Mouse (Mus musculus): ENCODE measurements around the gene Vmn2r109. TPM values are rescaled to one million over a fixed set of nuclear protein-coding genes. Genes with fewer than 3 reads are reported as not detected.
"Not testable (repeated sequence)": the region's sequence is repeated elsewhere in the genome, so short reads cannot be mapped to it uniquely, and the experiment has no call there.

The Vmn2r109 gene
- total RNA-seq (2012; rRNA removed) (not detected in 2 replicates), total RNA-seq (2014; rRNA removed) (not detected in 2 replicates), polyA plus RNA-seq (2012; ENCODE audit: insufficient read length, low read depth) (not detected in 2 replicates)

DNA sequence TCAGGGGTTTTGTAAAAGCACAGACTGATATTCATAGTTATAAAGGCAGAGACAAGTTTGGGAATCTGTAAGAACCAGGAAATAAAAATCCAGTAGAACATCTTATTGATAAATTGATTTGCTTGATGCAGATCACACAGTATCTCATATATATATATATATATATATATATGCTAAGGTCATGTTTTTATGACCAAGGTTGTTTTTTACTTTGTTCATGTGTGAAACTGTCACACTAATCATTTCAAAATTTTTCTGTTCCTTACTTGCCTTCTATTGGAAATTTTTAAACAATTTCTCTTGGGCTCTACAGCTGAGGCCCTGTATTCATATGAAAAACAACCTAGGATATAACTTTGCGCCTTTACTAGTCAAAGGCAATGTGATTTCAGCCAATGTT lies at the start of gene Vmn2r109:
TSS of gene Vmn2r109 (minus strand) at position 101 of the 400 bp plus-strand sequence.
- Histone ChIP-seq H3K4me2 (ENCODE audit: insufficient read depth, low read depth, poor library complexity, severe bottlenecking) (no peak within 1 kb of the TSS), H3K9ac (ENCODE audit: insufficient read depth, low read depth) (no peak within 1 kb of the TSS), H3K79me2 (replicated peaks; ENCODE audit: control insufficient read depth, extremely low read depth, insufficient read depth, poor library complexity, severe bottlenecking) (no peaks in the 10 kb centered on the region), H3K4me3 (replicated peaks in 1 of 3; ENCODE audit: low read depth in 2 of 3, low read length in 2 of 3, poor library complexity in 1 of 3) (no peak within 1 kb of the TSS), H3K27ac (ENCODE audit: insufficient read depth, low read depth) (no peak within 1 kb of the TSS), H3K9me3 (replicated peaks; ENCODE audit: low read length) (no peaks in the 10 kb centered on the region), H3K4me1 (ENCODE audit: control insufficient read depth in 1 of 2, insufficient read depth in 2 of 2) (no peaks in the 10 kb centered on the region), H3K27me3 (replicated peaks) (no peaks in the 10 kb centered on the region), H3K36me3 (replicated peaks in 1 of 2; ENCODE audit: control insufficient read depth in 1 of 2, insufficient read depth in 1 of 2, low read length in 1 of 2) (no peaks in the 10 kb centered on the region)
- TF ChIP-seq KAT2A (IDR thresholded peaks at IDR 0.05; ENCODE audit: insufficient replicate concordance, low read length): no peak
- TF ChIP-seq ZNF384 (IDR thresholded peaks at IDR 0.05; ENCODE audit: low read depth, low read length): no peak
- TF ChIP-seq MAZ (IDR thresholded peaks at IDR 0.05; ENCODE audit: low read depth, low read length): no peak
- TF ChIP-seq BHLHE40 (IDR thresholded peaks at IDR 0.05; ENCODE audit: low read depth, low read length): no peak
- no peak for TF ChIP-seq ZMIZ1 (IDR thresholded peaks at IDR 0.05; ENCODE audit: low read depth, low read length)
- TF ChIP-seq ETS1 (conservative IDR thresholded peaks at IDR 0.05; ENCODE audit: low read depth, low read length): no peak
- no peak for TF ChIP-seq EP300 (IDR thresholded peaks at IDR 0.05; ENCODE audit: low read length)
- no peak for TF ChIP-seq MAX (IDR thresholded peaks at IDR 0.05; ENCODE audit: low read length)
- no peak for TF ChIP-seq MEF2A (IDR thresholded peaks at IDR 0.05; ENCODE audit: borderline replicate concordance, low read depth, low read length)
- no peak for TF ChIP-seq TBP (conservative IDR thresholded peaks at IDR 0.05; ENCODE audit: low read depth, low read length)
- no peak for DNase-seq (ENCODE audit: extremely low read depth)
- dilution Hi-C loops (cut with MboI; ENCODE audit: extremely low pct_ligation_motif_present, extremely low pct_unique_long_range_greater_than_20kb, low sequenced_read_pairs): no loop called here
- in situ Hi-C loops (cut with MboI; ENCODE audit: low pct_ligation_motif_present, low pct_unique_long_range_greater_than_20kb, low sequenced_read_pairs): no loop called here

DNA sequence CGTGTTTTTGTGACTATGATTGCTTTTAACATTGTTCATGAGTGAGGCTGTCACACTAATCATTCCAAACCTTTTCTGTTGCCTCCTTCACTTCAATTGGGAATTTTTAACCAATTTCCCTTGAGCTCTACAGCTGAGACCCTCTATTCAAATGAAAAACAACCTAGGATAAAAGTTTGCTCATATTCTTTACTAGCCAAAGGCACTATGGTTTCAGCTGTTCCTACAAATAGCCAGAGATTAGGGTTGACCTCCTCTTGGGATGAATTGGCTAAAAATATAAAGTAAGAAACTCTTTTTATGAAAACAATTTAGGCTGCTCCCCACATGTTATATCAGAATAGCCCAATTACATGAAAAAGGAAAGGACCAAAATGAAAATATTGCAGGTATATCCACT lies 31.8 kb upstream of the Vmn2r109 start, which contains the start of gene Vmn2r110:
TSS of gene Vmn2r110 (minus strand) at position 101 of the 400 bp plus-strand sequence.
- TF ChIP-seq SIN3A (IDR thresholded peaks at IDR 0.05; ENCODE audit: low read length): no peak
- no peak for TF ChIP-seq MEF2A (IDR thresholded peaks at IDR 0.05; ENCODE audit: borderline replicate concordance, low read depth, low read length)
- TF ChIP-seq MXI1 (IDR thresholded peaks at IDR 0.05; ENCODE audit: low read depth, low read length): no peak
- TF ChIP-seq MAX (IDR thresholded peaks at IDR 0.05; ENCODE audit: low read length): no peak
- no peak for TF ChIP-seq HCFC1 (IDR thresholded peaks at IDR 0.05; ENCODE audit: low read depth, low read length)
- TF ChIP-seq CHD2 (IDR thresholded peaks at IDR 0.05; ENCODE audit: low read length): no peak
- no peak for TF ChIP-seq NELFE (IDR thresholded peaks at IDR 0.05; ENCODE audit: low read depth, low read length)
- no peak for TF ChIP-seq POLR2A (IDR thresholded peaks at IDR 0.05; ENCODE audit: low read depth, low read length)
- no peak for TF ChIP-seq TBP (conservative IDR thresholded peaks at IDR 0.05; ENCODE audit: low read depth, low read length)
- TF ChIP-seq ELF1 (IDR thresholded peaks at IDR 0.05; ENCODE audit: low read depth, low read length): no peak
- TF ChIP-seq CHD1 (IDR thresholded peaks at IDR 0.05; ENCODE audit: low read depth, low read length): no peak
- TF ChIP-seq TCF12 (IDR thresholded peaks at IDR 0.05; ENCODE audit: low read depth, low read length): no peak
- no peak for TF ChIP-seq ZC3H11A (IDR thresholded peaks at IDR 0.05; ENCODE audit: low read depth, low read length)
- no peak for TF ChIP-seq ZMIZ1 (IDR thresholded peaks at IDR 0.05; ENCODE audit: low read depth, low read length)
- H3K4me2 ChIP-seq (ENCODE audit: insufficient read depth, low read depth, poor library complexity, severe bottlenecking): no peak within 1 kb of the TSS
- H3K4me3 ChIP-seq (replicated peaks in 1 of 3; ENCODE audit: low read depth in 2 of 3, low read length in 2 of 3, poor library complexity in 1 of 3): no peak within 1 kb of the TSS
- no peaks in the 10 kb centered on the region for H3K27me3 ChIP-seq (replicated peaks)
- no peak within 1 kb of the TSS for H3K27ac ChIP-seq (ENCODE audit: insufficient read depth, low read depth)
- dilution Hi-C loops (cut with MboI; ENCODE audit: extremely low pct_ligation_motif_present, extremely low pct_unique_long_range_greater_than_20kb, low sequenced_read_pairs): no loop called here
- H3K9me3 ChIP-seq (replicated peaks; ENCODE audit: low read length): no peaks in the 10 kb centered on the region
- no peaks in the 10 kb centered on the region for H3K4me1 ChIP-seq (ENCODE audit: control insufficient read depth in 1 of 2, insufficient read depth in 2 of 2)
- H3K36me3 ChIP-seq (replicated peaks in 1 of 2; ENCODE audit: control insufficient read depth in 1 of 2, insufficient read depth in 1 of 2, low read length in 1 of 2): no peaks in the 10 kb centered on the region
- in situ Hi-C loops (cut with MboI; ENCODE audit: low pct_ligation_motif_present, low pct_unique_long_range_greater_than_20kb, low sequenced_read_pairs): no loop called here
- H3K9ac ChIP-seq (ENCODE audit: insufficient read depth, low read depth): no peak within 1 kb of the TSS
- no peak for DNase-seq (ENCODE audit: extremely low read depth)
- no peaks in the 10 kb centered on the region for H3K79me2 ChIP-seq (replicated peaks; ENCODE audit: control insufficient read depth, extremely low read depth, insufficient read depth, poor library complexity, severe bottlenecking)

DNA sequence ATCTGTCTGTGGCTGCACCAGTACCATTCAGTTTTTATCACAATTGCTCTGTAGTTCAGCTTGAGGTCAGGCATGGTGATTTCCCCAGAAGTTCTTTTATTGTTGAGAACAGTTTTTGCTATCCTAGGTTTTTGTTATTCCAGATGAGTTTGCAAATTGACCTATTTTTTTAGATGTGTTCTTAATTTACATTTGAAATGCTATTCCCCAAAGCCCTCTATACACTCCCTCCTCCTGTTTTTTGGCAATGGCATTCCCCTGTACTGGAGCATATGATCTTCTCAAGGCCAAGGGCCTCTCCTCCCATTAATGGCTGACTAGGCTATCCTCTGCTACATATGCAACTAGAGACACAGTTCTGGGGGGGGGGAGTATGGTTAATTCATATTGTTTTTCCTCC lies 56.3 kb downstream of the Vmn2r109 start:
- H3K4me2 ChIP-seq (ENCODE audit: insufficient read depth, low read depth, poor library complexity, severe bottlenecking); dilution Hi-C loops (cut with MboI; ENCODE audit: extremely low pct_ligation_motif_present, extremely low pct_unique_long_range_greater_than_20kb, low sequenced_read_pairs); H3K27ac ChIP-seq (ENCODE audit: insufficient read depth, low read depth); DNase-seq (ENCODE audit: extremely low read depth); H3K27me3 ChIP-seq (replicated peaks); H3K4me3 ChIP-seq (replicated peaks in 1 of 3; ENCODE audit: low read depth in 2 of 3, low read length in 2 of 3, poor library complexity in 1 of 3); H3K79me2 ChIP-seq (replicated peaks; ENCODE audit: control insufficient read depth, extremely low read depth, insufficient read depth, poor library complexity, severe bottlenecking); in situ Hi-C loops (cut with MboI; ENCODE audit: low pct_ligation_motif_present, low pct_unique_long_range_greater_than_20kb, low sequenced_read_pairs); H3K9ac ChIP-seq (ENCODE audit: insufficient read depth, low read depth); H3K9me3 ChIP-seq (replicated peaks; ENCODE audit: low read length); H3K36me3 ChIP-seq (replicated peaks in 1 of 2; ENCODE audit: control insufficient read depth in 1 of 2, insufficient read depth in 1 of 2, low read length in 1 of 2); H3K4me1 ChIP-seq (ENCODE audit: control insufficient read depth in 1 of 2, insufficient read depth in 2 of 2): not testable (repeated sequence)

Data from CH12.LX (cell line).